ENCODE assay signal across 21 mouse cellular contexts in the genomic region with DNA sequence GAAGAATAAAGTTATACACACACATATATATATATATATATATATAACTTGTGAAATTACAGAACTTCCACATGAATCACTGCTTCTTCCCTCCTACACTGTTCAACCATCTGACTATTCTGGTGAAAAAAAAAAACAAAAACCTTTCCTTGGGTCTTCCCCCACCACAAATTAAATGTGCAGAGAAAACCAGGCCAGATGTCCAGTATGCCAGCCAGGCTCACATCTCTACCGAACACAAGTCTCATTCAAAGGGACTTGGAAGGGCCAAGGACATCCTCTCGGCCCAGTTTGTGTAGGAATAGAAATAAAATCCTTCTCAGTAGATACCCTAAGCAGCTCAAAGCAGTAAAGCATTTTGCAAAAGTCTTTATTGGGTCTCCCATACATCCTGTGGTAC.
DNase-seq lines count a peak whose midpoint lies in the region.
"Had no signal": no experiment of that assay in that cellular context is flagged by ENCODE, and none has a peak within 500 bp of the region (broad histone marks: within the 10 kb centered on the region; RNA-seq: fewer than 3 reads in every experiment).

No protein-coding gene starts in this region.

- DNase-seq in layer of hippocampus, adult 9-11 months = peak; percentile 22
- DNase-seq in layer of hippocampus, postnatal 10 days (ENCODE audit: low spot score in 2 of 2) = no peak
- DNase-seq in right cerebral cortex, postnatal 25 days = peak; percentile 33
- DNase-seq in right cerebral cortex, postnatal 14 days = no peak
- DNase-seq in left cerebral cortex, postnatal 25 days (ENCODE audit: low spot score in 2 of 2) = peak; percentile 27 to 78
- peak; percentile 75 for DNase-seq in telencephalon, adult 2 months (ENCODE audit: low read depth, low spot score)
- DNase-seq in kidney, adult 9 months = no peak
- DNase-seq: adrenal gland, adult 2 months; adrenal gland, postnatal 36 days; B cell, adult 2 months; cerebellum, adult 2 months; cerebellum, postnatal 14 days; gastrocnemius, postnatal 25 days; heart, adult 2 months; heart, postnatal 10 days; kidney, postnatal 4 days; liver; lung, adult 2 months; lung, postnatal 14 days; midbrain, embryonic 14.5 days; thymus, postnatal 4 days had no signal

- intact Hi-C loops in left cerebral cortex, postnatal 25 days (cut with DNase I) = no loop called here

Comparison
In these comparisons a context has a peak if more than half of its experiments do, and no peak if none do; other contexts are left out.
1. DNase-seq: peak in layer of hippocampus, adult 9-11 months (single experiment), right cerebral cortex, postnatal 25 days (single experiment), left cerebral cortex, postnatal 25 days (2 of 2) and telencephalon, adult 2 months (single experiment); none in layer of hippocampus, postnatal 10 days (0 of 2), right cerebral cortex, postnatal 14 days (single experiment) and kidney, adult 9 months (single experiment).